Mouse (Mus musculus): ENCODE measurements around the gene Zmym1.
"Not testable (repeated sequence)": the region's sequence is repeated elsewhere in the genome, so short reads cannot be mapped to it uniquely, and the experiment has no call there.

Zmym1 gene

DNA sequence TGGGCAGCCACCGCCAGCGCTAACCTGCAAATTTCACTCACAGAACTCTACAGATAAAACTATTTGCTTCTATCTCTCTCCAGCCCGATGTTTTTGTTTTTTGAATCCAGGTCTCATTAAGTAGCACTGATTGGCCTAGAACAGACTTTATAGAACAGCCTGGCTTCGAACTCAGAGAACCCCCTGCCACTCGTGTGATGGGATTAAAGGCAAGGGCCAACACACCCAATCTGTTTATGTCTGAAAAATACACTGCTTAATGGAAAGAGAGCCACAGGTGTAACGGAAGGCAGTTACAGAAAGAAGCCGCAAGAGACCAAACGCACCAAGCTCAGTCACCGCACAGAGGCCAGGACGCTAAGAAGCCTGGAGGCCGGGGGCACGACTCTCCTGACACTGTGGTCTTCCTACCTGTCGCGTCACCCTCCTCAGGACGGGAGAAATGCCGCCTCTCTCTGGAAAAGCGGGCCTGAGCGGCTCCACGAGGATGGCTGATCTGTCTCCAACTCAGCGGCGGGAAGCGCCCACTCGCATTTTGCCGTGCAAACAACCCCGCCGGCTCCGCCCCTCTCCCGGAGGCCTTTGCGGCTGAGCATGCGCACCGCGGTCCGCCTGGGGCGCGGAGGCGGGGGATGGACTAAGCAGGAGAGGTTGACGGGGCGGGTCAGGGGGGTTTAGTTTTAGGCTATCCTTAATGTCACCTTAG, at the start of gene Zmym1:
Gene Zmym1 (minus strand): TSS at position 568 of the 706 bp plus-strand sequence.
- peak; percentile 90 to 93 for DNase-seq

DNA sequence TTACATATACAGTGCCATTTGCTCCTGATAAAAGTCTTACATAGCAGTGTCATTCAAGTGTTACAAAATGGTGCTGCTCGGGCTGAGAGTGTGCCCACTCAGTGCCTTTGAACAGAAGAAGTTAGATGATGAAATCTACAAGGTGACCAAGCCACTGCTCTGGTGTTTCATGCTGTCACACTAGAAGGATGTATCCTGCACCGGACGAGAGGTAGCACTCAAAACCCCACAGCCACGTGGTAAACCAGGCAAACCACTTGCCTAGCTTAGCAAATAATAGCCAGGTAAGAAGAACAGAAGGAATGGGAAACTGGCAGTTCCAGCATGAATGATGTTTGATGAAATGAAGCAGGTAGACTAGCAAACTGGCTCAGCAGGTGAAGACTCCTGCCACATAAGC, 49.6 kb upstream of the Zmym1 start:
- DNase-seq, result peak; percentile 45 to 68

DNA sequence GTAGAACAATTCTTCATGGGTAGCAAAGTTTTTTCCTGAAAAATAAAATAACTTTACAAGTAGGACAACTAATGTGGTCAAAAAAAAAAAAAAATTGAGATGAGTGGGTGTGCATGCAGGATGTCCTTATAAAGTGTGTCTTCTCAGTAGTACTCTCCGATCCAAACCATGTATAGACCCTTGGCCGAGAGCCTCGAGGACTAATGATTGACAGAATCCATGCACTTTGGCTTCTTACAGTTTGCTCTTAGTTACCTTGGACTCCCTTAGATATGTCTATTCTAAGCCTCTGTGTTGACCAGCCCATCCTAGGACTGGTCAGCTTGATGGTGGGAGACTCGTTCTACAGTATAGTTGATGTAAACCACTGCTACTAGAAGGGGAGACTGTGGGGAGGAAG, 46.6 kb upstream of the Zmym1 start:
- no peak for DNase-seq

DNA sequence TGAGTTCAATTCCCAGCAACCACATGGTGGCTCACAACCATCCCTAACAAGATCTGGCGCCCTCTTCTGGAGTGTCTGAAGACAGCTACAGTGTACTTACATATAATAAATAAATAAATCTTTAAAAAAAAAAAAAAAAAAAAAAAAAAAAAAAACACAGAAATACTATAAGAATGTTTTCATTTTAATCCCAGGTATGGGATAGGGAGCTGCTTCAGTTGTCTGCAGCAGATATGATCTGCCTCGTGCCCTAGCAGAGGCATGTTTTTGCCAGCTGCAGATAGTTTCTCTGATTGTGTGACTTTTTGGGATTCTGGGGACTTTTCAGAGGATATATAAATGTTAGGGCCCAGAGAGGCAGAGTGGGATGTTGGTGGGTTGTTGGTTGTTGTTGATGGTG, 38.6 kb upstream of the Zmym1 start:
- DNase-seq, result not testable (repeated sequence)

DNA sequence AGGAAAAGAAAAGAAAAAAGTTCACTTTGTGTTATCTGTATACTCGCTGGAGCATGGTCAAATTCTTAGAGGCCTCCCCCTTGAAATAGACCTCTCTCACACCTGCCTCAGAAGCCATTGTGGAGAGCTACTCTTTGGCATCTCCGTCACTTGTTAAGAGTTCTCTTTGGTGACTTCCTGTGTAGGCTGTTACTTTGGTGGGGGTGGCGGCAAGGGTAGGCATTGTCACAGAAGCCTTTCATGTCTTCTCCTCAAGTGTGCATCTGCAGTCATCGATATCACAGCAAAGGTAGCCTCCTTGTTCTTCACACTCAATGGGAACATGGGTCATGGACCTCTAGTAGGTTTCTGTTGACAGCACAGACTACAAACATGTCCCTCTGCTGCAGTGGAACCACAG, 34.1 kb upstream of the Zmym1 start:
- no peak for DNase-seq

DNA sequence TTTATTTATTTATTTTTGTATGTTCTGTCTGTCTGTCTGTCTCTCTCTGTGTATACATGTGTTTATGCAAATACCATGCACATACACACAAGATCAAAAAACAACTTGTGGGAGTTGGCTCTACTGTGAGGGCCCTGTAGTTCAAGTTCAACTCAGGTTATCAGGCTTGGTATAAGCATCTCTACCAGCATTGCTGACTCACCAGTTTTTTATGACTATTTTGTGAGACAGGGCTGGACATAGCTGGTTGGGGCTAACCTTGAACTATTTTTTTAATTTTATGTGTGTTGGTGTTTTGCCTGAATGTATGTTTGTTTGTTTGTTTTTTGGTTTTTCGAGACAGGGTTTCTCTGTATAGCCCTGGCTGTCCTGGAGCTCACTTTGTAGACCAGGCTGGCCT, 30.2 kb upstream of the Zmym1 start:
- no peak for DNase-seq

DNA sequence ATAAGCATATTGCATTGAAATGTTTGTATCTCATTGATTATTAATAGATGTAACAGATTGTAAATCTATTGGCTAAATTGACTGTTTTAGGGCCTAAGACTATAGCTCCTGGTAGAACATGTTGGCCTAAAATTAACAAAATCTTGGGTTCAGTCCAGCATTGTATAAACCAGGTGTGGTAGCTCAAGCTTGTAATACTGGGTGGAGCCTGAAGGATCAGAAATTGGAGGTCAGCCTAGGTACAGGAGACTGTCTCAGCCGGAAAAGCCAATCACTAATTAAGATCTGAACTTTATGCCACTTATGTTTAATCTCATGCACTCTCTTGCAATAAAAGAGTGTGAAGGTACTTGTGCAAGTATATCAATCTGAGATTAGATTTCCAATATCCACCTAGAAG, 24.8 kb upstream of the Zmym1 start:
- no peak for DNase-seq

DNA sequence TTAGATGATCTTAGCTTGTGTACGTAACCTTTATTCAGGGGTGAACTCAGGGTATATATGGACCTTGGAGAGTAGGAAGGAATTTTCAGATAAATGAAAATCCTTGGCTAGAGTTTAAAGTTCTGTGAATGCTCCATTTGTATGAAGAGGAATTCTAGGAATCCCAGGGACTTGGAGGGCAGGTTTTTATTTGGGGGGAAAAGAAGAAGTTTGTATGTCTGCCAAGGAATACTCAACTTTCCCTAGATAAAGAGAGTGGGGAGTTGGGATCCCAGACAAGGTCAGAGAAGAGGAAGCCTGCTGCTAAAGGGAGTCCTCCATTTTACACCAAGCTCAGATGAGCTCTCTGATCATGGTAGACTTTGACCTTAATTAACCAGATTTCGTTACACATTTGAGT, 22.2 kb upstream of the Zmym1 start:
- DNase-seq, result no peak

DNA sequence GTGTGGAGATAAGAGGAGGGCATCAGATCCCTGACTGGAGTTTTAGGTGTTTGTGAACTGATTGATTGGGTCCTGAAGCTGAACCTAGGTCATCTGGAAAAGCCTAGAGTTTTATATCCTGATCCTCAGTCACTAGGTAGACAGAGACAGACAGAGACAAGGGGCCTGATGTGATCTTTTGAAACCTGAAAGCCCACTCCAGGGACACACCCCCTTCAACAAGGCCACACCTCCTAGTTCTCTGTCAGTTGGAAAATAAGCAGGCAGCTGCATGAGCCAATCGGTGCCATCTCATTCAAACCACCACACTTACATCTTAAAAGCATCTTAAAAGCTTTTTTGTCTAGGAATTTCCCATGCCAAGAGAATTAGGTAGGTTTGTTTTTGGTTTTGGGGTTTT, 19.9 kb upstream of the Zmym1 start:
- DNase-seq, result no peak

DNA sequence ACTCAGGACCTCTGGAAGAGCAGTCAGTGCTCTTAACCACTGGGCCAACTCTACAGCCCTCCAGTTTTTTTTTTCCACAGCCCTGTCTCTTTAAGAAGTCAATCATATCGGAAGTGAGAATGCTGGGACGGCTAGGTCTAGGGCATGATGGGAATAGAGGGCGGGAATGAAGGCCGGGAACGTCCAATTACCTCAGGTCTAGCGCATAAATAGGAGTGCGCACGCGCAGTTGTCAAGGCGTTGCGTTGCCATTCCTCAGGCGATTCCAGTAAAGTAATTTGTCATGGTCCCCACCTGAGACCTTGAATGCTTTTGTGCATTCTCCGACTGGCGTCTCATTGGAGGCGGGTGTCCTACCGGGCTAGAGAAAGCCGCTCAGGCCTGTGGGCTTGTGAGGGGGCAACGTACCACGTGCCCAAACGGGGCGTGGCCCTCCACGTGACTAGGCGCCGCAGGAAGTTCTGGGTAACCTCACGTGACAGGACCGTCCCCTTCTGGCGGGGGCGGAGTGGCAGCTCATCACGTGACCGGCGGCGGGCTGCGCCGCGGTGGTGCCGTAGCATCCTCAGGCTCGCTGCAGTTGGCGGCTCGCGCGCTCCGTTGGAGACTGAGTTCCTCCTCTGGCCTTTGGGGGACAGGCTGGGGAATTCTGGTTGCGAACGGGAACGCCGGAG, 16.1 kb upstream of the Zmym1 start, which contains the start of gene Zmym6:
Gene Zmym6 (plus strand): TSS at position 509 of the 674 bp plus-strand sequence.
- peak; percentile 94 to 96 for DNase-seq

DNA sequence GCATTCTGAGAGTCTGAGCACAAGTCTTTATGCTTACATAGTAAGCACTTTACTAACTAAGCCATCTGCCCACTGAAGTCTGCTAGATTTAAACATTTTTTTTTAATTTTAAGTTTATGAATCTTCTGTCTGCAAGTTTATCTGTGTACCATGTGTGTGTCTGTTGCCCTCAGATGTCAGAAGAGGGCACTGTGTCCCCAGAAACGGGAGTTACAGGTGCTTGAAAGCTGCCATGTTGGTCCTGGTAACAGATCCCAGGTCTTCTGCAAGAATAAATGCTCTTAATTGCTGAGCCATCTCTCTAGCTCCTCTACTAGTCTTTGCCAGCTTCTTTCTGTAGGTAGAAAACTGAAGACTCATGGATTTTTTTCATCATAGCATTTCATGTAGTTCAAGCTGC, 14.0 kb upstream of the Zmym1 start:
- DNase-seq, result no peak

DNA sequence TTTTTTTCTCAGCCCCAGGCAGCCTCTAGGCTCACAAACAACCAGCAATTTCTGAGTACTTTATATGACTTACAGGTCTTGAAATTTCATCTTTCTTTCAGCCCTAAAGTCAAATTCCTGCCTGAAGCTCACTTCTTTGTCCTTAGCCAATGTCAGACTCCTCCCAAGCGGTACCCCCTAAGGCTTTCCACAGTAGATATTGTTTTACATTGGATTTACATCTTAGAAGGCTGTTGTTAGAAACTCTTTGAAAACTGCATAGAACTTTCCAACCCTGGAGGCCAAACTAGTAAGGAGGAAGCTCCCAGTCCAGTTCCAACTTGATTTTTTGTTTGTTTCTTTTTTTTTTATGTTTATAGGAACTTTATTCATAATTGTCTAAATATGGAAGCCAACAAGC, 3.1 kb upstream of the Zmym1 start:
- DNase-seq, result no peak

DNA sequence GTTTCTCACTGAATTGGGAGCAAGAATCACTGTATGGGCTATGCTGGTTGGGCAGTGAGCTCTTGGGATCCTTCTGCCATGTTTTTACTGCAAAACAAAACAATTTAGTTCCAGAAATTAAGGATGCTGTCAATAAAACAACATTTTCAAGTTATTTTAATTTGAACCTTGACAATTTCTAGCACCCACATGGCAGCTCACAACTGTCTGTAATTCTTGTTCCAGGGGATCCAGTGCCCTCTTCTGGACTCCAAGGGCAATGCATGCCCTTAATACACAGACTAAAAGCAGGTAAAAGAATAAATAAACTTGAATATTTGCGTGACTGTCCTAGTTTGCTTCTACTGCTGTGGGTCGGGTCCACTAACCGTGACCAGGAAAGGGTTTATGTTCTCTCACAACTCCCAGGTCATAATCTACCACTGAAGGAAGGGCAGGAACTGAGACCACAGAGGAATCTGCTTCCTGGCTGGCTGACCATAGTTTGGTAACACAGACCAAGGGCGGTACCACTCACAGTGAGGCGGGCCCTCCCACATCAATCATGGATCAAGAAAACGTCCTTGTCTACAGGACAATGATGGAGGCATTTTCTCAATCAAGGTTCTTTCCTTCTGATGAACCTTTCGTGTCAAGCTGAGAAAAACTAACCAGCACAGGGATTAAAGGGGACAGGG, 6.3 kb downstream of the Zmym1 start:
- DNase-seq, result no peak

DNA sequence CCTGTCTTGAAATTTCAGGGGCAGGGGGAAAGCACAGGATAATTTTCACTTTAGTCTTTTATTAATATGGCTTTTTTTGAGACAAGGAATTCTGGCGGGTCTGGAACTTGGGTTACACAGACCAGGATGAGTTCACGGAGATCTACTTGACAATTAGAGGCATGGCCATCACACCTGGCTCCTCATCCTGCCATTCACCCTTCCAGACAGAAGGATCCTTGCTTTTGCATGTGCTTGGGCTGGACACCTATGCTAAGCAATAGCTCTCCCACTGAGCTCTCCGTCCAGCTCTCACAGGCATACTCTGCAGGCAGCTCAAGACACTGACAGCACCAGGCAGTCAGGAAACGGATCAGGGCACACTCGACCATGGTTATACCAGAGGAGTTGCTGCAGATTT, 7.9 kb downstream of the Zmym1 start:
- no peak for DNase-seq

DNA sequence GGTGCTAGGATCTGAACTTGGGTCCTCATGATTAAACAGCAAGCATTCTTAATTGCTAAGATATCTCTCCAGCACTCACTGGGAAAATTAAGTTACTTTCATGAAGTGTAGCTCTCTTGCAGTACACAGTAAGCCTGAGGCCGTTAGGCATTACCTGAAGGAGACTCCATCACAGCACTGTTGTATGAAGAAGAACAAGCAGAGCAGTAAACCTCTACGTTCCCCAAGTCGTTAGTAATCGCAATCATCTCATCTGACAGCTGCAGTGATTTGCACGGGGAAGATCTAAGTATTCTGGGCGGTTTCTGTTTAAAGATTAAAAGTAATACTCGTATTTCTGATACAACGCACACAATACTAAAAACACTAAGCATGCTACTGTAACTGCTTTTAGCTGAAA, 9.8 kb downstream of the Zmym1 start:
- DNase-seq, result no peak

DNA sequence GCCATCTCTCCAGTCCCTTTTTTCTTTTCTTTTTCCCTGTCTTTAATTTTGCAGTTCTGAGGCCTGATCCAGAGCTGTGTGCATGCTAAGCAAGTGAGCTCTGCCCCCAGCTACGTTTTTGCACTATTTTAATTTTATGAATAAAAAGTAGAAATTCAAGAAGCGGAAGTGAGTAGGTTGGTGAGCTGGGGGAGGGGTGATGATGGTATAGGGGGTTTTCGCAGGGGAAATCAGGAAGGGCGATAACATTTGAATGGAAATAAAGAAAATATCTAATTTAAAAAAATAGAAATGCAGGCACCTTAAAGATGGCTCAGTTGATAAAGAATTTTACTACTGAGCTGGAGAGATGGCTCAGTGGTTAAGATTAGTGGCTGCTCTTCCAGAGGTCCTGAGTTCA, 17.4 kb downstream of the Zmym1 start:
- DNase-seq, result no peak

DNA sequence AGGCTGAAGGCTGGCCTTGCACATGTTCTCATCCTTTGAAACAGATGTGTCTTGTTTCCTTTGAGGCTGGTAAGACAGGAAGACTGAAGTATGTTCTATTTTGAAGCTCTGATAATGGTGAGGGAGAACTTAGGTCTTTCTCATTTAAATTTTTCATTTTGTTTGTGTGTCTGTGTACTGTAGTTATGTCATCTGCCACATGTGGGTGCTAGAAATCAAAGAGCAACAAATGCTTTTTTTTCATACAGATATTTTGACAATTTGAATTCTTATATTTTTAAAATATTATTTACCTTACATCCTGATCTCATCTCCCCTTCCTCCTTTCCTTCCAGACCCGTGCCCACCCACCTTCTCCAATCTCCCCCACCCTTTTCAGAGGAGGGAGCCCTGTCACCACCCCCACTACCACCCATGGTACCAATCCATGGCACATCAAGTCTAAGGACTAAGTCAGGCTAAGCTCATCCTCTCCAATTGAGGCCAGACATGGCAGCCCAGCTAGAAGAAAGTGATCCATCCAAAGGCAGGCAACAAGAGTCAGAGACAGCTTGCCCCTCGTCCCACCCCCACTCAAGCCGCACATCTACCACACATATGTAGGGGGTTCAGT, 21.0 kb downstream of the Zmym1 start:
- no peak for DNase-seq

DNA sequence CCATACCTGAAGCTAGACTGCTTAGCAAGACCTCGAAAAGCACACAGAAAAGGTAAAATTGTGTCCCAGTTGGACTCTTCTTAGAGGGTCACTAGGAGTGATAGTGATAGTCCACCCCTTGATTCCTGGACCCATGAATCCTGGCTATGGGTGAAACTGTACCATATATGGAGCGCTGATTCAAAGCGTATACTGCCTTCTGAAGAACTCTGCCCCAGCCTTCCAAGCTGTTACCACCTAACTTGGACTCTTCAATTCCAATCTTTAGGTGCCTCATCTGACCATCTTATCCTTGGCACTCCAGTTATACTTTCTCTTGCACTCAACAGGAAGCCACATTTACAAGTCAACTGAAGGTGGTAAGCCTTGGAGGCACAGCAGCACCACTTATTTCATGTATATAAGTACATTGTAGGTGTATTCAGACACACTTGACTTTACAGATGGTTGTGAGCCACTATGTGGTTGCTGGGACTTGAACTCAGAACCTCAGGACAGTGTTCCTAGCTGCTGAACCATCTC, 22.1 kb downstream of the Zmym1 start:
- no peak for DNase-seq

DNA sequence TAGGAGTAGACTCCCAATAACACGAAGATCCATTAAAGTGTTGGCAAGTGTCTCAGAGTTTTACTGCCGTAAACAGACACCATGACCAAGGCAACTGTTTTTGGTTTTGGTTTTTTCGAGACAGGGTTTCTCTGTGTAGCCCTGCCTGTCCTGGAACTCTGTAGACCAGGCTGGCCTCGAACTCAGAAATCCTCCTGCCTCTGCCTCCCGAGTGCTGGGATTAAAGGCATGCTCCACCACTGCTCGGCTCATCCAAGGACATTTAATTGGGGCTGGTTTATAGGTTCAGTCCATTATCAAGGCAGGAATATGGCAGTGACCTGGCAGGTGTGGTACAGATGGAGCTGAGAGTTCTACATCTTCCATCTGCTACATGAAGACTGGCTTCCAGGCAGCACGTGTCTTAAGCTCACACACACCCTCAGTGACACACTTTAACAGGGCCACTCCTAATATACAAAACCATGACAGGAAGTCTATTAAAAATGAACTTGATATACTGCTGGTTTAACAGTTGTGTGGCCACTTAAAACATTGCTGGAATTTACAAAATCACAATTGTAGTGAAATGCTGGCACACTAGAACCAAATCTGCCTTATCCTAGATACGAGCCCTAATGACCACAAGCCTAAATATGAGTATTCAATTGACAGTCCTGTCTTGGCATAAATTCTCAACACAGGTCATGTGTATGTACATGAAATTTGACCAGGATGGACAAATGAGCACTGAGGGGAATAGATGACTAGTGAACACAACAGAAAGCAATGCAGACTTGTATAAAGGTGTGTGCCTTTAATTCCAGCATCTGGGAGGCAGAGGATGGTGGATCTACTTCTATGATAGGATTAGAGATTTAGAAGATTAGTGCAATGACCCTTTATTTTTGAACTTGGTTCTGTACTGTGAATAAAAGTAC, 22.8 kb downstream of the Zmym1 start:
- DNase-seq, result no peak

DNA sequence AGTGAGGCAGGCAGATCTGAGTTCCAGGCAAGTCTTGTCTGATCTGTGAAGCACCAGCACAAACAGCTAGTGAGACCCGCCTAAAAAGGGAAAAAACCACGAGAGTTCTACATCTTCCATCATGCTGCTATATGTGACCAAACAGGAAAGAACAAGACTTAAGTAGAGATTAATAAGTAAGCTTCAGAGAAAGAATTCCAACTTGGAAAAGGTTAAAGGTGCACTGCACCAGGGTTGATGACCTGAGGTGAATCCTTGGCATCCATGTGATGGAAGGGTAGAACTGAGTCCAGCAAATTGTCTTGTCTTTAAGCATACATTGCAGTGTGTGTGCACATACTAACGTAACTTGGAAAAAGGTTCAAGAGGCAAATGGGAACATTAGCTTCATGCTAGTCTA, 23.8 kb downstream of the Zmym1 start:
- DNase-seq, result no peak

DNA sequence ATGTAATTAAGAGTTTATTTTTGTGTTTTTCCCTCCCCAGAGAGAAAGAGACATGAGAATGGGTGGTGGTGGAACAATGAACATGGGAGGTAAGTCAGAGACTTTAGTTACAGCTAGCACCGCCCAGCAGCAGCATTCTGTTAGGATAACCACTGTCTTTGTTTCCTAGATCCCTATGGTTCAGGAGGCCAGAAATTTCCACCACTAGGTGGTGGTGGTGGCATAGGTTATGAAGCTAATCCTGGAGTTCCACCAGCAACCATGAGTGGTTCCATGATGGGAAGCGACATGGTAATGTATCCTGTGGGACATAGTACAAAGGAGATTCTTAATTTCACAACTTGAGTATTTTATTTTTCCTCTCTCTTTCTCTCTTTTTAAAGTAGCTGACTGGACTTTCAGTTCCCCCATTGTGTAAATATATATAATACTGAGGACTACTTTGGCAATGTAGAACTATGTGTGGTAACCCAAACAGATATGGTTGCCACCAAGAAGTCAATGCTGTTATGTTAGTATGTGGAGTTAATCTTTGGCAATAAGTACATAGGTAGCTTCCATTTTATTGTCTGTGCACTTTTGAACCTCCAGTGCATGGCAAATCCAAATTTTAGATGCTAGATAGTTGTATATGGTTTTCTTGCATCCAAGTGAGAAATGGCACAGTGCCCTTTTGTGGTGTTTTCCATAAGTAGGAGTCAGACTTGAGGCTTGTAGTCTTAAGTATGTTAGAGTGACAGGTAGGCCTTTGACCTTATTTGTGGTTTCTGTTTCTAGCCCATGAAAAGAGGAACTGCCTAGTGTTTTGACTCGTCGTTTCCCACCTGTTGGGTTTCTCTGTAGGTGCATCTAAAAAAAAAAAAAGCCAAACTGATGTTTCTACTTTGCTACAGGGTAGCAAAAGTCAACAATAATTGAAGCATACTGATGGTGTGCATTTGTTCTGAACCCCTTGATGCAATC, 33.4 kb downstream of the Zmym1 start:
- DNase-seq, result peak; percentile 19 to 27
